Mouse (Mus musculus) MEL (cell line): ENCODE results near the gene Kirrel3. TPM values are rescaled to one million over a fixed set of nuclear protein-coding genes. Genes with fewer than 3 reads are reported as not detected.

Experiments
- DNase-seq: peaks from one replicate; pipeline ENCODE4 v3.0.0; 2011; ENCODE audit warnings: low read depth, low spot score
- H3K27ac ChIP-seq: 2 replicates; pipeline ENCODE4 v1.5.1; 2012; ENCODE audit warnings: low read depth, mild to moderate bottlenecking, control low read depth, low read length, moderate library complexity; ENCODE audit not compliant: control insufficient read depth
- H3K27me3 ChIP-seq, 2 experiments: fragments of 150-350 bp in 1 of 2; sonication (generic) in 1 of 2; 2 replicates each; pipeline ENCODE4 v1.6.1; 2012; ENCODE audit warnings: low read length in 2 of 2, mild to moderate bottlenecking in 2 of 2, improper control_type of control experiment in 1 of 2, moderate library complexity in 1 of 2; ENCODE audit not compliant: insufficient read depth in 2 of 2, control insufficient read depth in 1 of 2
- H3K36me3 ChIP-seq, 2 experiments: 2 replicates each; pipeline ENCODE4 v1.6.1; 2012 to 2014; ENCODE audit warnings: low read length in 2 of 2, improper control_type of control experiment in 1 of 2, inconsistent platforms in 1 of 2, mild to moderate bottlenecking in 1 of 2; ENCODE audit not compliant: insufficient read depth in 2 of 2, control insufficient read depth in 1 of 2
- H3K4me1 ChIP-seq, 2 experiments: fragments of 150-350 bp in 1 of 2; sonication (generic) in 1 of 2; 2 replicates each; pipeline ENCODE4 v1.6.1; 2012; ENCODE audit warnings: low read length in 2 of 2, improper control_type of control experiment in 1 of 2, mild to moderate bottlenecking in 1 of 2; ENCODE audit not compliant: insufficient read depth in 2 of 2, control insufficient read depth in 1 of 2
- H3K4me3 ChIP-seq, 2 experiments: fragments of 150-350 bp in 1 of 2; sonication (generic) in 1 of 2; 2 replicates each; pipeline ENCODE4 v1.5.1; 2012; ENCODE audit warnings: low read depth in 2 of 2, low read length in 2 of 2, mild to moderate bottlenecking in 2 of 2, moderate library complexity in 2 of 2, control low read depth in 1 of 2, improper control_type of control experiment in 1 of 2; ENCODE audit not compliant: control insufficient read depth in 1 of 2, insufficient read depth in 1 of 2
- H3K79me2 ChIP-seq: 2 replicates; pipeline ENCODE4 v1.6.1; 2012; ENCODE audit warnings: mild to moderate bottlenecking, low read length, moderate library complexity; ENCODE audit not compliant: control insufficient read depth, poor library complexity, insufficient read depth
- H3K9ac ChIP-seq: 2 replicates; pipeline ENCODE4 v1.6.1; 2012; ENCODE audit warnings: low read depth, mild to moderate bottlenecking, control low read depth, low read length, moderate library complexity; ENCODE audit not compliant: control insufficient read depth, poor library complexity, severe bottlenecking
- H3K9me3 ChIP-seq: fragments of 150-350 bp; sonication (generic); replicated peaks from 2 replicates; pipeline ENCODE4 v1.6.1; 2012; ENCODE audit warnings: mild to moderate bottlenecking, low read length, improper control_type of control experiment, moderate library complexity; ENCODE audit not compliant: insufficient read depth
- BHLHE40 ChIP-seq: IDR thresholded peaks from 2 replicates; pipeline ENCODE4 v1.6.1; 2012; ENCODE audit warnings: low read depth, mild to moderate bottlenecking, inconsistent platforms, low read length, improper control_type of control experiment, borderline replicate concordance
- CTCF ChIP-seq, 3 experiments: IDR thresholded peaks in 2 of 3; conservative IDR thresholded peaks in 1 of 3; 2 replicates each; pipeline ENCODE4 v1.5.1; 2011 to 2012; ENCODE audit warnings: low read length in 3 of 3, low read depth in 2 of 3, mild to moderate bottlenecking in 2 of 3, improper control_type of control experiment in 1 of 3, inconsistent platforms in 1 of 3, mixed read lengths in 1 of 3, moderate library complexity in 1 of 3; ENCODE audit not compliant: control insufficient read depth in 1 of 3, insufficient read depth in 1 of 3, poor library complexity in 1 of 3, severe bottlenecking in 1 of 3
- E2F4 ChIP-seq: IDR thresholded peaks from 2 replicates; pipeline ENCODE4 v1.6.1; 2011; ENCODE audit warnings: low read depth, low read length, improper control_type of control experiment, borderline replicate concordance
- ELF1 ChIP-seq: IDR thresholded peaks from 2 replicates; pipeline ENCODE4 v1.6.1; 2014; ENCODE audit warnings: low read depth, mild to moderate bottlenecking, inconsistent platforms, low read length, improper control_type of control experiment, moderate library complexity
- EP300 ChIP-seq, 2 experiments: IDR thresholded peaks; 2 replicates each; pipeline ENCODE4 v1.6.1; 2011; ENCODE audit warnings: improper control_type of control experiment in 2 of 2, low read length in 2 of 2, low read depth in 1 of 2, mild to moderate bottlenecking in 1 of 2
- JUND ChIP-seq: IDR thresholded peaks from 2 replicates; pipeline ENCODE4 v1.6.1; 2011; ENCODE audit warnings: low read depth, mild to moderate bottlenecking, improper control_type of control experiment, low read length
- KAT2A ChIP-seq: conservative IDR thresholded peaks from 2 replicates; pipeline ENCODE4 v1.6.1; 2012; ENCODE audit warnings: low read depth, low read length, improper control_type of control experiment, inconsistent platforms
- MAX ChIP-seq: IDR thresholded peaks from 2 replicates; pipeline ENCODE4 v1.6.1; 2011; ENCODE audit warnings: low read length, improper control_type of control experiment
- MAZ ChIP-seq: IDR thresholded peaks from 2 replicates; pipeline ENCODE4 v1.6.1; 2012; ENCODE audit warnings: low read depth, mild to moderate bottlenecking, inconsistent platforms, low read length, improper control_type of control experiment
- NELFE ChIP-seq: IDR thresholded peaks from 2 replicates; pipeline ENCODE4 v1.6.1; 2011; ENCODE audit warnings: low read depth, low read length, improper control_type of control experiment
- NRF1 ChIP-seq: IDR thresholded peaks from 2 replicates; pipeline ENCODE4 v1.6.1; 2014; ENCODE audit warnings: low read depth, mild to moderate bottlenecking, inconsistent platforms, low read length, improper control_type of control experiment, moderate library complexity; ENCODE audit not compliant: poor library complexity, insufficient read depth, severe bottlenecking
- RAD21 ChIP-seq: IDR thresholded peaks from 2 replicates; pipeline ENCODE4 v1.6.1; 2011; ENCODE audit warnings: mild to moderate bottlenecking, low read depth, low read length, improper control_type of control experiment
- SIN3A ChIP-seq: IDR thresholded peaks from 2 replicates; pipeline ENCODE4 v1.6.1; 2012; ENCODE audit warnings: low read length, improper control_type of control experiment, inconsistent platforms
- SMC3 ChIP-seq: IDR thresholded peaks from 2 replicates; pipeline ENCODE4 v1.6.1; 2011; ENCODE audit warnings: low read depth, low read length, improper control_type of control experiment
- TCF12 ChIP-seq: IDR thresholded peaks from 2 replicates; pipeline ENCODE4 v1.6.1; 2014; ENCODE audit warnings: low read depth, mild to moderate bottlenecking, inconsistent platforms, low read length, improper control_type of control experiment, moderate library complexity
- UBTF ChIP-seq: IDR thresholded peaks from 2 replicates; pipeline ENCODE4 v1.6.1; 2012; ENCODE audit warnings: low read depth, mild to moderate bottlenecking, inconsistent platforms, low read length, improper control_type of control experiment, moderate library complexity, borderline replicate concordance; ENCODE audit not compliant: insufficient read depth
- ZKSCAN1 ChIP-seq: IDR thresholded peaks from 2 replicates; pipeline ENCODE4 v1.6.1; 2012; ENCODE audit warnings: low read depth, mild to moderate bottlenecking, inconsistent platforms, low read length, improper control_type of control experiment, moderate library complexity
- ZMIZ1 ChIP-seq: IDR thresholded peaks from 2 replicates; pipeline ENCODE4 v1.6.1; 2012; ENCODE audit warnings: low read depth, mild to moderate bottlenecking, inconsistent platforms, low read length, improper control_type of control experiment, moderate library complexity
- ZNF384 ChIP-seq: IDR thresholded peaks from 2 replicates; pipeline ENCODE4 v1.6.1; 2012; ENCODE audit warnings: low read depth, mild to moderate bottlenecking, inconsistent platforms, low read length, improper control_type of control experiment
- polyA plus RNA-seq, 2 experiments: library from polyadenylated mRNA; stranded (reverse) in 1 of 2; unstranded in 1 of 2; fragments of >175 nt in 1 of 2; fragments of >200 nt in 1 of 2; gene quantifications; 2 replicates each; pipeline versions ENCODE4 v1.2.1 to v1.2.4; 2012; ENCODE audit warnings: low replicate concordance in 2 of 2, low read depth in 1 of 2; ENCODE audit not compliant: insufficient read length in 2 of 2, insufficient read depth in 1 of 2, missing spikeins in 1 of 2
- total RNA-seq: library from RNA; depleted of rRNA; stranded (reverse); fragments of 300-350 nt; gene quantifications from 2 replicates; pipeline ENCODE4 v1.2.3, GENCODE M21; 2012

Kirrel3 gene
- total and polyA plus RNA-seq, 3 experiments: 0.06 TPM; not detected in 2

GRCm38 (mm10) chr9:34607976-34608375, 122.3 kb downstream of the Kirrel3 start:
- Histone ChIP-seq H3K4me3 (no peak overlapping the region), H3K9me3 (no peaks in the 10 kb centered on the region), H3K27ac (no peak overlapping the region), H3K4me1 (no peaks in the 10 kb centered on the region), H3K79me2 (no peaks in the 10 kb centered on the region), H3K36me3 (no peaks in the 10 kb centered on the region), H3K9ac (no peak overlapping the region), H3K27me3 (no peaks in the 10 kb centered on the region)
- no peak for DNase-seq
- TF ChIP-seq MAX: no peak
- TF ChIP-seq EP300 (IDR thresholded peaks at IDR 0.05; ENCODE audit: low read depth in 1 of 2, low read length in 2 of 2): no peak
- TF ChIP-seq BHLHE40: no peak
- no peak for TF ChIP-seq KAT2A
- no peak for TF ChIP-seq MAZ
- TF ChIP-seq ZKSCAN1: no peak
- TF ChIP-seq ZNF384: no peak
- no peak for TF ChIP-seq NELFE
- TF ChIP-seq CTCF (IDR thresholded peaks at IDR 0.05 in 2 of 3, conservative IDR thresholded peaks at IDR 0.05 in 1 of 3; ENCODE audit: control insufficient read depth in 1 of 3, insufficient read depth in 1 of 3, low read depth in 2 of 3, low read length in 3 of 3, poor library complexity in 1 of 3, severe bottlenecking in 1 of 3): no peak
- TF ChIP-seq UBTF: no peak
- TF ChIP-seq ELF1: no peak
- no peak for TF ChIP-seq TCF12

GRCm38 (mm10) chr9:34612886-34613769, 127.4 kb downstream of the Kirrel3 start:
- no peak overlapping the region for H3K27ac ChIP-seq
- TF ChIP-seq UBTF (no peak), SMC3 (no peak), JUND (no peak), ZKSCAN1 (no peak), TCF12 (no peak), MAX (no peak), E2F4 (no peak), NRF1 (no peak), ZNF384 (no peak), CTCF (IDR thresholded peaks at IDR 0.05 in 2 of 3, conservative IDR thresholded peaks at IDR 0.05 in 1 of 3; ENCODE audit: control insufficient read depth in 1 of 3, insufficient read depth in 1 of 3, low read depth in 2 of 3, low read length in 3 of 3, poor library complexity in 1 of 3, severe bottlenecking in 1 of 3) (no peak), RAD21 (no peak), ZMIZ1 (no peak), SIN3A (no peak), ELF1 (no peak)

More at GRCm38 (mm10) chr9:34612886-34613769, 127.4 kb downstream of the Kirrel3 start:
- Histone ChIP-seq H3K79me2 (no peaks in the 10 kb centered on the region), H3K36me3 (no peaks in the 10 kb centered on the region), H3K9me3 (no peaks in the 10 kb centered on the region), H3K9ac (no peak overlapping the region), H3K27me3 (no peaks in the 10 kb centered on the region), H3K4me1 (no peaks in the 10 kb centered on the region), H3K4me3 (no peak overlapping the region)
- DNase-seq: no peak
